Mouse (Mus musculus): Measurements from ENCODE around the gene Lman1l. TPM values are rescaled to one million over a fixed set of nuclear protein-coding genes. Genes with fewer than 3 reads are reported as not detected.

The Lman1l gene
- total RNA-seq, 2 experiments from 2014 or later: not detected

DNA sequence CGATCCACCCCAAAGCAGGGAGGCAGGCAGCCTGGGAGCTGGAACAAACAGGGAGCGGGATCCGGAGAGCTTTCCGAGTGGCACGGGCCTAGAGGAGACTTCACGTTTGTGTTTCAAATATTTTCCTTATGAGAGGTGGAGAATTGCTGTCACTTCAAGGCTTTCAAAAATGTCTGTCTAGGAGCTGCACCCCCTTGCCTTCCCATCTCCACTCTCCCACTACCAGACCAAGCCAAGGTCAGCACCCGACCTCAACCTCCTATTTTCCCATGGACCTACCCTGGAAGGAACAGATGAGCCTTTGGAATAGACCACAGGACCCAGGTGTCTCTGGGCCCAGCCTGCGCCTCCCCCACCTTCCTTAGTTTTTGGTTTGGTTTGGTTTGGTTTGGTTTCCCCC lies 23.3 kb downstream of the Lman1l start:
- ATAC-seq (replicated peaks; ENCODE audit: low FRiP score, poor library complexity, severe bottlenecking): no peak

DNA sequence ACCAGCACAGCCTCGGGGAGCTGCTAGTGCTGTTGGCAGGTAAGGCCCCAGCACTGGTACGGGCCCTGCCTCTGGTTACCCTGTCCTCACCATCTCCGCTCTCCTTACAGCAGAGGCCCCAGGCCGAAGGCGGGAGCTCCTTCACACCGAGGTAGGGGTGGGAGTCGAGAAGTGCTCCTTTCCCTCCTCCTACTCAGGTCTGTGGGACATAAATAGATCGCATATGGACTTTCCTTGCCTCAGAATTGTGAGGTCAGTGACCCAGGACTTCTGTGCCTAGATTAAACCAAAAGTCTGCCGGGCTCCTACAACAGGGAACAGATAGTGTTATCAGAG lies 26.4 kb downstream of the Lman1l start:
- ATAC-seq (replicated peaks; ENCODE audit: low FRiP score, poor library complexity, severe bottlenecking): no peak

DNA sequence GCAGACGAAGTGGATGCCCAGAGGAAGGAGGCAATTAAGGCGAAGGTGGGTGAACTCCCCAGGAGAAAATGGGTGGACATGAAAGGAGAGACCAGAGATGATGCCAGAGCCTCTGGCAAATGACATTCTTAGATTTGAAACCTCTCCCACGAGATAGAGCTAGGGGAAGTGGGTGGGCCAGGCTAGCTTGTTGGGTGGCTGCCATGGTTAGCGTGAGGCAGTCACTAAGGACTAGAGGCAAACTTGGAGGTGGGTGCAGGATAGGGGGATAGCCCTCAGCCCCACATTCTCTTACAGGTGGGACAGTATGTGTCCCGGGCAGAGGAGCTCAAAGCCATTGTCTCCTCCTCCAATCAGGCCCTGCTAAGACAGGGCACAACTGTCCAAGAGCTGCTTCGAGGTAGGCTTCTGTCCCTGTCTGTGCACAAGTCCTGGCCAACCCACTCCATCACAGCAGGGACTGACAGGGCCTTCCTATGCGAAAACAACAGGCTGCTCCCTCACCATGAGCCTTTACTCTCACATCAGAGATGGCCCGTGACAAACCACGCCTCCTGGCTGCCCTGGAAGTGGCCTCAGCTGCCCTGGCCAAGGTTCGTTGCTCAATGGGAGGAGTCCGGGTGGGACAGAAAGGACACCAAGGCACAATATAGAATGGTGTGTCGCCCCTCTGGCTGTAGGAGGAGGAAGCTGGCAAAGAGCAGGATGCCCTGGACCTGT lies 27.0 kb downstream of the Lman1l start:
- ATAC-seq (replicated peaks; ENCODE audit: low FRiP score, poor library complexity, severe bottlenecking): no peak

DNA sequence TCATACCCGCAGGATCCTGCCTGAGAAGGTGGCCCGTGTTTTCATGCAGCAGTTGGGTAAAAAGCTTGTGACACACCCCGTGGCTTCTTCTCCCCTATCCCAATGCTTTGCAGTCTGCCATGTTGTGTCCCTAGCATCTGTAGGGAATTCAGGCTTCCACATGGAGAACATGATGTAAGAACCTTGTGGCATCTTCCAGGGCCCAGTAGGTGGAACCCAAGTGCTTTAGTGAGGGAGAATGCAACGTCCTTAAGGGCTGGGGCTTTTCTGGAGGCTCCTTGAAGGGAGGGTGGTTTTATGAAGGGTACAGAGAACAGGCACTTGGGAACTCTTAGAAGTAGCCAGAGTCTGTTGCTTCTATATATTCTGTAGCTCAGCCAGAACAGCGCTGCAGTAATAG lies 29.8 kb downstream of the Lman1l start:
- ATAC-seq (replicated peaks; ENCODE audit: low FRiP score, poor library complexity, severe bottlenecking): no peak

DNA sequence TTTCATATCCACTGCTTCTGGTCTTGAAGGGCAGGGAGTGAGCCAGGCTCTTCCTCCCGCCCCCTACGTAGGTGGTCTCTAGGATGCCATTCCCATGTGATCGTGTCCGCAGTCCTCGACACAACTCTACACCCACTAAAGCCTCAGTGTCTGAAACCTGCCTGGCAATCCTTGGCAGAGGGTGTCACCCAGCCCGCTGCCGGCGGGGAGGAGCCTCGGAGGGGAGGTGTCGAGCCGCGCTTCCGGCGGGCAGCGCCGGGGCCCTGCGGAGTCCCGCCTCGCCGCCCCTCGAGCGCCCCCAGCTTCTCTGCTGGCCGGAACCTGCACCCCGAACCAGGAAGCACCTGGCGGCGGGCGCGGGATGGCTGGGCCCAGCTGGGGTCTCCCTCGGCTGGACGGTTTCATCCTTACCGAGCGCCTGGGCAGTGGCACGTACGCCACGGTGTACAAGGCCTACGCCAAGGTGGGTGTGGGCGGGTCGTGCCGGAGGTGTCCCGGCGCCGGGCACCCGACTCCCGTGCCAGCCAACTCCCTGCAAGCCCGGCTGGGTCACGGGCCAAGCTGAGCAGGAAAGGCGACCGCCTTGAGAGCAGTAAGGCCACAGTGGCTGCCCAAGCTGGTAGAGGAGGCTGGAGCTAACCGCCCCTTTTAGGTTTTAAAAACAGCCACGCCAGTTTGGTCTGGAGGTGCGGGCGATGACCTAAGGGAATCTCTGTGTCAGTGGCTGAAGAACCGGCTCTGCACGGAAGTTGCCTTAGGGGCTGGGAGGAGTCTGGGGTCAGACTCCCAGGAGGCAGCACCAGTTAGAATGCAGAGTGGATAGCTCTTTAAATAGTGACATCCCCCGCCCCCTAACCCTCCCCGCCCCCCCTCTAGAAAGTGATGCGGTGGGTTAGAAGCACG lies 31.1 kb downstream of the Lman1l start, which contains the start of gene Ulk3:
Gene Ulk3, plus strand, starts transcription at position 229 of the 903 bp plus-strand sequence.
- ATAC-seq (replicated peaks; ENCODE audit: low FRiP score, poor library complexity, severe bottlenecking): peak; percentile 90

DNA sequence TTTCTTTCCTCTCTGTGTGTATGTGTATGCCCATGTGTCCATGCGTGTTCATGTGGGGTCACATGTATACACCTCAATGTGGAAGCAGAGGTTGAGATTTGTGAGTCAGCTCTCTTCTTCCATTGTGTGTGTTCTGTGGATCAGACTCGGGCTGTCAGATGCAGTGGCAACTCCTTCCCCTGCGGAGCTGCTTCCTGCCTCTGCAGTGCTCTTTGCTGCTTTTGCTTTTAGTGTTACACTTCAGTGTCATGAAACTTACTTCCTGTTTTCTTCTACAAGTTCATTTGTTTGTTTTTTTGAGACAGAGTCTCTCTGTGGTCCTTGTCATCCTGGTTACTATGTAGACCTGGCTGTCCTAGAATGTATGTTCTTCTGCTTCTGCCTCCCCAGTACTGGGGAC lies 35.6 kb downstream of the Lman1l start:
- no peak for ATAC-seq (replicated peaks; ENCODE audit: low FRiP score, poor library complexity, severe bottlenecking)

DNA sequence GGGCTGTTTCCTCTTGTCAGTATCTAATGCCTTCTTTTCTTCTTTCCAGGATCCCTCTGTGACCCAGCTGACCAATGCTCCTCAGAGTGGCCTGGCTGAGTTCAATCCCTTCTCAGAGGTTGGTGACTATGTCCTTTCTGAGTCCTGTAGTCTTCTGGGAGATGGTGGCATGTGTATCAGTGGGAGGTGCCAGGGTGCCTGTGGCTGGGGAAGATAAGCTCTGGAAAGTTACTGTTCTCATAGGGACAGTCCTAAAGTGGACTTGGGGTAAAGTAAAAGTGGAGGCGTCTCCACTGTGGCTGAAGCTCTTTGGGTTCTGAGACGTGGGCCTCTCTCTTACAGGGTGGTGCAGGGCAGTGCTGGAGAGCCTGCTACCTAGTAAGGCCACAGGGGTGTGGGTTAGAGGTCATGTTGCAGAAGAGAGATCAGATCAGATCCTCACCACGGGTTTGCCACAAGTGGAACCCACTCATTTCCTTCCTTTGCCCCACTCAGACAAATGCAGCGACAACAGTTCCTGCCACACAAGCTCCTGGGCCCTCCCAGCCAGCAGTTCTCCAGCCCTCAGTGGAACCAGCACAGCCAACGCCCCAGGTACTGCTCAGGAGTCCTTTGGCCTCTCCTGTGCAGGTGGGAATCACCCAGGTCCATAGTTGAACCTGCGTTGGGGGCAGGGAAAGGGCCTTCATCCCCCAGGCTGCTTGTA lies 43.3 kb downstream of the Lman1l start:
- ATAC-seq (replicated peaks; ENCODE audit: low FRiP score, poor library complexity, severe bottlenecking): peak; percentile 95

DNA sequence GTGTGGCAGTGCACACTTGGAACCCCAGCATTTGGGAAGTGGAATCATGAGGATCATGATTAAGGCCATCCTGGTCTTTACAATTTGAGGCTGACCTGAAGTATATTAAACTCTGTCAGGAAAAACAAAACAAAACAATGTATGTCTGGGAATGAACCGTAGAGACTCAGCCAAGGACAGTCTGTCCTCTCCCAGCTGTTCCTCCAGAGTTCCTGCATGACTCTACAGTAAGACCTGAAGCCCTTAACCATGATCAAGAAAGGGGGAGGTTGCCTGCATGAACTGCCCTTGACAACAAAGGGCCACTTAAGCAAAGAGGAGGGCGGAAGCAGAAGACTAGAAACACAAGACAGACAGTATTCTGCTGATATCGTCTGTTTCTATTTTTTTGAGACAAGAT lies 45.0 kb downstream of the Lman1l start:
- ATAC-seq (replicated peaks; ENCODE audit: low FRiP score, poor library complexity, severe bottlenecking): no peak

DNA sequence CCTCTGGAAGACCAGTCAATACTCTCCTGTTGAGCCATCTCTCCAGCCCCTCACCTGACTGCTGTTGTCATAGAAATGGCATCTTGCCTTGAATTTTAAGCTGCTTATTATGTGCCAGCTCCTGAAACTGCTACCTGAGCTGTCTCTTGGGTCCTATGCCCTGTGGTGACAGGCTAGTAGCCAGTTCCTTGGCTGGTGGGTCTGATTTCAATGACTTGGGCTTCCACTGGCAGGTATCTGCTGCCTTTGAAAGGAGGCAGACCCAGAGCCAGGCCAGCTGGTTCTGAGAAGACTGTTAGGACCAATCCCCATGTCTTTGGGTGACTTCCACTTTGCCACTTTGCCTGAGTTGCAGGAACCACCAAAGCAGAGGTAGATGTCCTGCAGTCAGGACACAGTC lies 46.2 kb downstream of the Lman1l start:
- no peak for ATAC-seq (replicated peaks; ENCODE audit: low FRiP score, poor library complexity, severe bottlenecking)

DNA sequence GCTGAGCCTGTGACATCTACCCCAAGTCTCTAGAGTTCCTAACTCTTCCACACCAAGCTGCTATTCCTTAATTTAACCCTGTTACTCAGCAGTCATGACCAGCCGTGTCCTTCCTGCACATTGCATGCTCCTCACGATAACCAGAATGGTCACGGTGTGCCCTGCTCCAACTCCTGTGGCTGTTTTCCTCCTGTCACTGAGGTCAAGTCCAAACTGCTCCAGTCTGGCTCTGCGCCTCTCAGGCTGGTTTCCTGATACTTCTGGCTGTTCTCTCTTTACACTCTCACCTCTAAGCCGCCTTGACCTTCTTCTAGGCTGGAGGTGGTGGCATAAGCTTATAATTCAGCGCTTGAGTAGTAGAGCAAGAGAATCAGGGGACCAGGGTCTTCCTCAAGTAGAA lies 52.1 kb downstream of the Lman1l start:
- no peak for ATAC-seq (replicated peaks; ENCODE audit: low FRiP score, poor library complexity, severe bottlenecking)

DNA sequence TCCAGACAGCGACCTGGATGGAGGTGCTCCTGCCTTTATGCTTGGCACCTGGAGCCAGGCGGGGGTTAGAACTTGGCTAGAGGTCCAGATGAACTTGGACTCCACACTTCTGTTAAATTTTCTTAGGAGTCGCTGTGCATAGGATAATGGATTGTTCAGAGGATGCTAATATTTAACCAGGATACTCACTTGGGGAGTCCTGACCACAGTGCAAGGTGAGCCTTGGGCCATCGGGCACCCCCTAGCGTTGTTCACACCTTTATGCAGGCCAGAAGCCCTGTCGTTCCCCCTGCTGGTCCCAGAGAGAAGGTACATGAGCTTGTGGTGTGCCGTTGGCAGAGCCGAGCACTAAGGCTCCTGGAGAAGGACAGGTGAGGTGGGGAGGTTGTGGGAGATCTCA lies 53.7 kb downstream of the Lman1l start:
- ATAC-seq (replicated peaks; ENCODE audit: low FRiP score, poor library complexity, severe bottlenecking): no peak

DNA sequence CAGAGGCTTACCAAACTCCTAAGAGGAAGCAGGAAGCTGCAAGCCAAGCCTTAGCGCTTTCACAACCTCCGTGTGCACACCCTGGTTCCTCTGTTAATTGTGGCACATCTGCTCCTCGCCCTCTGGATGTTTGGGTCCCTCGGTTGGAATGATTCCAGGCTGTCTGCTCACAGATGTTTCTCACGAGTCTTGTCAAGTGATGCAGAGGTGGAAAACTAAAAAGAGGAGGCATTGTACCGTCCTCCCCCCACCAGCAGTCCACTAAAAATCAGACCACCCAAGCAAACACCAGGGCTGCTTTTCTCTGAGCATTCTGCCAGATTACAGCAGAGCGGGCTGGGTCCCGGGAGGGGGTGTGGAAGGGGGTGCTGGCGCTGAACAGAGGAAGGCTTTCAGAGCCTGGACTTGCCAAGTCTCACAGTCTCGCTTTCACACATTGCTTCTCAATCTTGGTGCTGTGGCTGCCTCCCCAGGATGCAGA lies 54.8 kb downstream of the Lman1l start:
- ATAC-seq (replicated peaks; ENCODE audit: low FRiP score, poor library complexity, severe bottlenecking): no peak

DNA sequence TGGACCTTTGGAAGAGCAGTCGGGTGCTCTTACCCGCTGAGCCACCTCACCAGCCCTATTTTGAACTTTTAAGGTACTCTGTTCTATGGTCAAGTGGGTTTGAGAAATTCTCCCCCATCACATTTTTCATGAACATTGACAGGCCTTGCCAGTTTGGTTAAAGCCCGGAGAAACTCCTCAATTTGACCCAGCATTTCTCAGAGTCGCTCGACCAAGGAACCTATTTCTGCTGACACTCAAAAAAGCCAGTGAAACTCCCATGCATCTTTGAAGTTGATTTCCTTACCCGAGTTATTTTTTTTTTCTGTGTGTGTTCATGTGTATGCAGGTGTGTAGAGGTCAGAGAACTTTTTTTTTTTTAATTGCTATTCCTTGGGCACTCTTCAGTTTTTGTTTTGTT lies 56.0 kb downstream of the Lman1l start:
- ATAC-seq (replicated peaks; ENCODE audit: low FRiP score, poor library complexity, severe bottlenecking): no peak

DNA sequence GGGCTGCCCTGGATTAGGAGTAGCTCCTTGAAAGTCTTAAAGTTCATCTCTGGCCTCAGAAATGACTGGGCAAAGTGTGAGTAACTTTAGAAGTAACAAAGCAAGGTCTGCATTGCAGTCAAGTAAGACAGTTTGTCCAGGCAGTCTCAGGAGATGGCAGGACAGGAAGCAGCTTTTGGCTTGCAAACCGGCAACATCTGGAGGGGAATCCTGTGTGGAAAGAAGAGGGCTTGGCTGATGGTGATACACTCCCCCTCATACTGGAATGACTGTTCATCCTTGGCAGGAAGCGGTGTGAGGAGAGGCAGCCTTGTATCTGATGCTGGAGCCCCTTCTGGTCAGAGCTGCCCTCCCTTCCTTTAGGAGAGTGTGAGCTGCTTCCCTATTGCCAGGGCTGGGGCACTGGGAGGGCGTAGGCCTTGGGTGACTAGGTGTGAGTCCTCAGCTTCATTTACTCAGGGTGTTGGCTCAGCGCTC lies 57.6 kb downstream of the Lman1l start:
- no peak for ATAC-seq (replicated peaks; ENCODE audit: low FRiP score, poor library complexity, severe bottlenecking)

DNA sequence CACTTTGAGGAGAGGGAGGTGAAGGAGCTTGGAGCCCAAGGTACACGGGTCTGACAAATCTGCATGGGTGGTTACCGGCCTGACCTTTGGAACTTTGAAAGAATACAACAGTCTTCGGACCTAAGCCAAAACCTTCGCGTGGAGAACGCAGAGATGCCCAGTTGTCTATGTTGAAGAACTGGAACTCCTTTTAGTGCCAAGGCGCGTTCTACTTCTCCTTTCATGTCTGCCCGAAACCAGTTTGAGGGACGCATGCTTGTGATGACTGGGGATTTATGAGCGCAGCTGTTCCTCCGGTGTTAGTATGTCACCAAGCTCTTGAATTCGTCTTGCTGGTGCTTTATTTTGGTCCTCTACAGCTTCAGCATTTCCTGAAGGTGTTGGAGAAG lies 58.9 kb downstream of the Lman1l start:
- ATAC-seq (replicated peaks; ENCODE audit: low FRiP score, poor library complexity, severe bottlenecking): no peak

DNA sequence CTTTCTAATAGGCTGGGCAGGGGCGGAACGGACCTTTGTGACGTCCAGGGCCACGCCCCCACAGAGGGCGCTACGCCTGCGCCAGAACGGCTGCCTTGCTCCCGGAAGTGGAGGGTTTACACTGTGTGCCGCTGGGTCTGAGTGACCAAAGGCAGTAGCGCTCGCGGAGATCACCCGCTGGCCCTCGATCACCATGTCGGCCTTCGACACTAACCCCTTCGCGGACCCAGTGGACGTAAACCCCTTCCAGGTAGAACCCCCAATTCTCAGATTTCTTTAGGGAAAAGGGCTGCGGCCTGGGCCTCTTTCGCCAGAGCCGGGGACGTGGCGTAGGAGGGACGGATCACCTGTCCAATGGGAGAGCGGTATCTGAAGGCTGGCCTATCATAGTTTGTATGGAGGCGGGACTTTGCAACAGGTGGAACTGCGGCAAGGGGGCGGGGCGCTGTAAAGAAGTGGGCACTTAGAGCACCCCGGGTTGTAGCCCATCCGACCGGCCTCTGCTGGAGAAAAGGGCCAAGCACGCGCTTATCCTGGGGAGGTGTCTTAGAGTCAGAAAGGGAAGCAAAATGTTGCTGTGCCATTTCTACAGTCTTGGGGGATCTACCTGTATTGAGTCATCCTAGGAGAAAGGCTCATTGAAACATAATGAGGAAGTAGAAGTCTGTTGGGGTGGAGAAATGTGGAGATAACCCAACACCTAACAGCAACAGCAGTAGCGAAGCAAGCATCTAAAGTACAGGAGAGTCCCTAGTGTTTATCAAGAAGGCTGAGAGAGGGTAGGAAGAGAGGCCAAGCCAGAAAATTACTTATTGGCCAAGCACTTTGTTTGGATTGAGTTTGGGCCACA lies 59.5 kb downstream of the Lman1l start, which contains the start of gene Scamp2:
Gene Scamp2, plus strand, starts transcription at position 83 of the 850 bp plus-strand sequence.
- ATAC-seq (replicated peaks; ENCODE audit: low FRiP score, poor library complexity, severe bottlenecking): peak; percentile 98

DNA sequence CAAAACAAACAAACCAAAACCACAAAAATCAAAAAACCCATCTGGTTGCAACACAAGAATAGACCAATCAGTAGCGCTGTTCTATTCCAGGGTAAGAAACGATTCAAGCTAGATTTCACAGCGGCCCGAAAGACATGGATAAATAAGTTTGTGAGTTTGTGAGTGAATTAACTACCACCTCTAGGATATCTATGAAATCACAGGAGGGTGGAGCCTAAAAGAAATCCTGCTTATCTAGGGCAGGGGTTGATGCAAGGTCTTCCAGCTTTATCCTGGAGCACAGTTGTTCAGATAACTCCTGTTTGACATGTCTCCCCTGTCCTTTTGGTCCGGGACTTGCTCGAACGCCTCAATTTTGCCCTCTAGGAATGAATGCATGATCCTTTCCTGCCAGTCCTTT lies 60.3 kb downstream of the Lman1l start:
- ATAC-seq (replicated peaks; ENCODE audit: low FRiP score, poor library complexity, severe bottlenecking): no peak

DNA sequence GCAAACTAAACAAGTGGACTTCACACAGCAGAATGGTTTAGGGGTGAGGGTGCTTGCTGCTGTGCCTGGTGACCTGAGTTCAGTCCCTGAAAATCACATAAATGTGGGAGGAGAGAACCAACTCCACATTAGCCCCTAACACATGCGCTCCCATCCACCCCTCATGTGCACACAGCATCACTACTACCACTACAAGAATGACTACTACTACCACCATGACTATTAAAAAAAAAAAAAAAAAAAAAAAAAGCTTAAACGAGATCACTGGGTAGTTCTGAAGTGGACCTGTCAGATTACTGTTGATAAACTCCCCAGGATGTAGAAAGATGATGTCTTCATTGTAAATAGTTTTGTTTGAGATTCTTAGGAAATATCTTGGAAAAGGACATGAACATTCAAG lies 61.0 kb downstream of the Lman1l start:
- no peak for ATAC-seq (replicated peaks; ENCODE audit: low FRiP score, poor library complexity, severe bottlenecking)

DNA sequence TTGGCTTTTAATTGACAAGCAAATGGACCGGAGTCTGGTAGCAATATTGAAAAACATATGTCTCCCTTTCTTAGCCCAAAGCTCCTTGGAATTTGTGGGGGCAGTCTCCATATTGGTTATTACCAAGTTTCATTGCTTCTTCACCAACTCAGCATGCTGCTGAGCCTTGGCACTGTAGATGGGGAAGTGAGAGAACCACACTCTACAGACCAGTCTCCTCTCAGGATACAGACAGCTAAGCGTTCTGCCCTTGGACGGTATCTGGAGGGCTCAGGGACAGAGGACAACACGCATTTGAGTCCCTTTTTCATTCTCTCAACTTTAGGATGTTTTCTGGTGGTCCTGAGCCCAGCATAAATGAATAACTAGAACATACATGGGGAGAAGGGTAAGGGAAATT lies 61.9 kb downstream of the Lman1l start:
- ATAC-seq (replicated peaks; ENCODE audit: low FRiP score, poor library complexity, severe bottlenecking): no peak

Data from erythroblast, adult 5-6 weeks (primary cell).